Mouse (Mus musculus) CH12.LX (cell line): Measurements from ENCODE around the gene Tbp. TPM values are rescaled to one million over a fixed set of nuclear protein-coding genes. Genes with fewer than 3 reads are reported as not detected.

ENCODE experiments used
- DNase-seq: peaks from one replicate; pipeline ENCODE4 v3.0.0-alpha.2; 2013; ENCODE audit errors: extremely low read depth
- H3K27ac ChIP-seq: 2 replicates; pipeline ENCODE4 v1.5.1; 2012; ENCODE audit warnings: low read depth, mild to moderate bottlenecking, control low read depth, moderate library complexity; ENCODE audit not compliant: insufficient read depth
- H3K27me3 ChIP-seq: replicated peaks from 2 replicates; pipeline ENCODE3; 2012; ENCODE audit warnings: inconsistent platforms
- H3K36me3 ChIP-seq, 2 experiments: replicated peaks in 1 of 2; 2 replicates each; pipeline versions ENCODE3 to v1.6.1; 2012; ENCODE audit warnings: inconsistent platforms in 1 of 2, low read length in 1 of 2, mild to moderate bottlenecking in 1 of 2, mixed read lengths in 1 of 2, moderate library complexity in 1 of 2; ENCODE audit not compliant: control insufficient read depth in 1 of 2, insufficient read depth in 1 of 2
- H3K4me1 ChIP-seq, 2 experiments: 2 replicates each; pipeline ENCODE4 v1.6.1; 2012; ENCODE audit warnings: inconsistent platforms in 1 of 2, moderate library complexity in 1 of 2; ENCODE audit not compliant: insufficient read depth in 2 of 2, control insufficient read depth in 1 of 2
- H3K4me2 ChIP-seq: 2 replicates; pipeline ENCODE4 v1.6.1; 2012; ENCODE audit warnings: low read depth, mild to moderate bottlenecking, control low read depth; ENCODE audit not compliant: poor library complexity, insufficient read depth, severe bottlenecking
- H3K4me3 ChIP-seq, 3 experiments: fragments of 150-350 bp in 1 of 3; sonication (generic) in 1 of 3; replicated peaks in 1 of 3; 2 replicates each; pipeline versions ENCODE3 to v1.5.1; 2011 to 2012; ENCODE audit warnings: low read depth in 2 of 3, low read length in 2 of 3, mild to moderate bottlenecking in 2 of 3, moderate library complexity in 2 of 3, control low read depth in 1 of 3, improper control_type of control experiment in 1 of 3, inconsistent platforms in 1 of 3, mixed read lengths in 1 of 3; ENCODE audit not compliant: poor library complexity in 1 of 3
- H3K79me2 ChIP-seq: replicated peaks from 2 replicates; pipeline ENCODE4 v1.6.1; 2012; ENCODE audit warnings: mild to moderate bottlenecking, moderate library complexity; ENCODE audit not compliant: control insufficient read depth, poor library complexity, insufficient read depth, severe bottlenecking; ENCODE audit errors: extremely low read depth
- H3K9ac ChIP-seq: 2 replicates; pipeline ENCODE4 v1.6.1; 2012; ENCODE audit warnings: low read depth, mild to moderate bottlenecking, control low read depth, moderate library complexity; ENCODE audit not compliant: insufficient read depth
- H3K9me3 ChIP-seq: replicated peaks from 2 replicates; pipeline ENCODE3; 2012; ENCODE audit warnings: low read length, inconsistent platforms, mixed read lengths
- BHLHE40 ChIP-seq: IDR thresholded peaks from 2 replicates; pipeline ENCODE4 v1.6.1; 2011; ENCODE audit warnings: mild to moderate bottlenecking, low read depth, low read length, improper control_type of control experiment
- E2F4 ChIP-seq: IDR thresholded peaks from 2 replicates; pipeline ENCODE4 v1.6.1; 2011; ENCODE audit warnings: low read depth, low read length, improper control_type of control experiment; ENCODE audit not compliant: insufficient replicate concordance
- ELF1 ChIP-seq: IDR thresholded peaks from 2 replicates; pipeline ENCODE4 v1.6.1; 2014; ENCODE audit warnings: low read depth, mild to moderate bottlenecking, inconsistent platforms, low read length, improper control_type of control experiment
- EP300 ChIP-seq: IDR thresholded peaks from 2 replicates; pipeline ENCODE4 v1.6.1; 2011; ENCODE audit warnings: low read length, improper control_type of control experiment
- GABPA ChIP-seq: IDR thresholded peaks from 2 replicates; pipeline ENCODE4 v1.6.1; 2012; ENCODE audit warnings: low read depth, low read length, improper control_type of control experiment, inconsistent platforms; ENCODE audit not compliant: insufficient replicate concordance
- HCFC1 ChIP-seq: IDR thresholded peaks from 2 replicates; pipeline ENCODE4 v1.6.1; 2012; ENCODE audit warnings: low read depth, mild to moderate bottlenecking, inconsistent platforms, low read length, improper control_type of control experiment
- IRF4 ChIP-seq: IDR thresholded peaks from 2 replicates; pipeline ENCODE4 v1.6.1; 2014; ENCODE audit warnings: low read depth, mild to moderate bottlenecking, inconsistent platforms, low read length, improper control_type of control experiment
- JUN ChIP-seq: IDR thresholded peaks from 2 replicates; pipeline ENCODE4 v1.6.1; 2011; ENCODE audit warnings: low read depth, mild to moderate bottlenecking, low read length, improper control_type of control experiment, moderate library complexity; ENCODE audit not compliant: insufficient read depth
- MAZ ChIP-seq: IDR thresholded peaks from 2 replicates; pipeline ENCODE4 v1.6.1; 2012; ENCODE audit warnings: low read depth, mild to moderate bottlenecking, inconsistent platforms, low read length, improper control_type of control experiment, moderate library complexity
- MYC ChIP-seq: IDR thresholded peaks from 2 replicates; pipeline ENCODE4 v1.6.1; 2011; ENCODE audit warnings: low read depth, mild to moderate bottlenecking, improper control_type of control experiment, low read length
- NRF1 ChIP-seq: IDR thresholded peaks from 2 replicates; pipeline ENCODE4 v1.6.1; 2014; ENCODE audit warnings: low read depth, mild to moderate bottlenecking, inconsistent platforms, low read length, improper control_type of control experiment, moderate library complexity
- RCOR1 ChIP-seq: conservative IDR thresholded peaks from 2 replicates; pipeline ENCODE4 v1.6.1; 2012; ENCODE audit warnings: low read depth, mild to moderate bottlenecking, inconsistent platforms, low read length, improper control_type of control experiment
- SIN3A ChIP-seq: IDR thresholded peaks from 2 replicates; pipeline ENCODE4 v1.6.1; 2012; ENCODE audit warnings: low read length, improper control_type of control experiment, inconsistent platforms
- USF2 ChIP-seq: conservative IDR thresholded peaks from 2 replicates; pipeline ENCODE4 v1.6.1; 2011; ENCODE audit warnings: low read depth, low read length, improper control_type of control experiment
- ZMIZ1 ChIP-seq: IDR thresholded peaks from 2 replicates; pipeline ENCODE4 v1.6.1; 2012; ENCODE audit warnings: low read depth, mild to moderate bottlenecking, inconsistent platforms, low read length, improper control_type of control experiment
- dilution Hi-C: fragments of 300-500 bp; cut with MboI; formaldehyde crosslinking; loops from 2 replicates; pipeline ENCODE4 v1.14.3; 2020; ENCODE audit warnings: low sequenced_read_pairs; ENCODE audit not compliant: extremely low pct_unique_long_range_greater_than_20kb, extremely low pct_ligation_motif_present
- in situ Hi-C: fragments of 300-500 bp; cut with MboI; formaldehyde crosslinking; loops from 3 replicates; pipeline ENCODE4 v1.14.3; 2019; ENCODE audit warnings: low sequenced_read_pairs, low pct_ligation_motif_present, low pct_unique_long_range_greater_than_20kb, mixed read lengths
- polyA plus RNA-seq: library from polyadenylated mRNA; unstranded; fragments of >175 nt; gene quantifications from 2 replicates; pipeline ENCODE4 v1.2.1, GENCODE M21; 2012; ENCODE audit warnings: low read depth; ENCODE audit not compliant: insufficient read length
- total RNA-seq, 2 experiments: library from RNA; depleted of rRNA; stranded (reverse); fragments of 300-350 nt in 1 of 2; fragments of >200 nt in 1 of 2; gene quantifications; 2 replicates each; pipeline ENCODE4 v1.2.3; 2012 to 2014

The Tbp gene
- total and polyA plus RNA-seq, 3 experiments, result 26.5 to 71.4 (median 52.8) TPM

DNA sequence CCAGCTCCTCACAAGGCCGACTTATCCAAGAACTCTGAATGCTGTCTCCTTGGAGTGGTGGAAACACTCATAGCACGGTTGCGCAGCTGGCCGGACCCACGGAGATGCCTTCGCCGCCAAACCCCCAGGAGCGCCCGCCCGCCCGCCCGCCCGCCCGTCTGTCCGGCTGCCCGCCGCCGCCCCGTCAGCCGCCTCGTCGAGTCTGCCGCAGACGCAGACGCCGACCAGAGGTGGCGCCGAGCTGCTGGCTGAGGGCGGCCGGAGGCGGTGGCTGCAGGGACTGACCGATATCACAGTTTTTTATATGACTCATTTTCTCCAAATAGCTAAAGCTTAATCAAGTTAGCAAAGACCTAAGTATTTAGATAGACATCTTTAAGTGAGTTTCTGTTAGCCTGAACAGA, 77.6 kb downstream of the Tbp start:
- Histone ChIP-seq H3K36me3 (no peaks in the 10 kb centered on the region), H3K4me2 (no peak overlapping the region), H3K4me1 (no peaks in the 10 kb centered on the region), H3K79me2 (no peaks in the 10 kb centered on the region), H3K9ac (no peak overlapping the region), H3K27ac (no peak overlapping the region), H3K9me3 (no peaks in the 10 kb centered on the region), H3K4me3 (no peak overlapping the region), H3K27me3 (no peaks in the 10 kb centered on the region)
- no peak for DNase-seq
- TF ChIP-seq EP300 (no peak), JUN (no peak), IRF4 (no peak), MYC (no peak), GABPA (no peak), SIN3A (no peak), NRF1 (no peak), ELF1 (no peak), RCOR1 (no peak), BHLHE40 (no peak), MAZ (no peak), ZMIZ1 (no peak), USF2 (no peak), HCFC1 (no peak), E2F4 (no peak)
- dilution Hi-C loops (no loop called here), in situ Hi-C loops (no loop called here)

Other genes with a start within 250 kb of the Tbp start
- 0.25 TPM in 1 of 2 replicates, not detected in the other for gene Dll1, start 123.0 kb upstream of the Tbp start, total RNA-seq (2012; rRNA removed)
- gene Dll1, start 123.0 kb upstream of the Tbp start, total RNA-seq (2014; rRNA removed), result 0.52 and 0.68 TPM in 2 replicates
- 0.14 and 0.29 TPM in 2 replicates for gene Dll1, start 123.0 kb upstream of the Tbp start, polyA plus RNA-seq
- gene Fam120b, start 103.7 kb upstream of the Tbp start, total RNA-seq (2012; rRNA removed), result 17.8 and 19.5 TPM in 2 replicates
- gene Fam120b, start 103.7 kb upstream of the Tbp start, total RNA-seq (2014; rRNA removed), result 17.2 and 18.7 TPM in 2 replicates
- gene Fam120b, start 103.7 kb upstream of the Tbp start, polyA plus RNA-seq, result 14.9 and 18.1 TPM in 2 replicates
- gene Psmb1, start 137 bp upstream of the Tbp start, total RNA-seq (2012; rRNA removed), result 212 and 219 TPM in 2 replicates
- 416 and 466 TPM in 2 replicates for gene Psmb1, start 137 bp upstream of the Tbp start, total RNA-seq (2014; rRNA removed)
- 186 and 187 TPM in 2 replicates for gene Psmb1, start 137 bp upstream of the Tbp start, polyA plus RNA-seq
- 78.2 and 87.5 TPM in 2 replicates for gene Pdcd2, start 27.4 kb downstream of the Tbp start, total RNA-seq (2012; rRNA removed)
- gene Pdcd2, start 27.4 kb downstream of the Tbp start, total RNA-seq (2014; rRNA removed), result 106 and 115 TPM in 2 replicates
- gene Pdcd2, start 27.4 kb downstream of the Tbp start, polyA plus RNA-seq, result 82.7 and 98.6 TPM in 2 replicates
- gene Prdm9, start 64.5 kb downstream of the Tbp start, total RNA-seq (2012; rRNA removed), result 3.5 and 4.4 TPM in 2 replicates
- gene Prdm9, start 64.5 kb downstream of the Tbp start, total RNA-seq (2014; rRNA removed), result 5.0 and 5.3 TPM in 2 replicates
- 6.6 and 7.6 TPM in 2 replicates for gene Prdm9, start 64.5 kb downstream of the Tbp start, polyA plus RNA-seq
- 32.0 and 32.1 TPM in 2 replicates for gene Chd1, start 205.1 kb downstream of the Tbp start, total RNA-seq (2012; rRNA removed)
- 29.6 and 32.4 TPM in 2 replicates for gene Chd1, start 205.1 kb downstream of the Tbp start, total RNA-seq (2014; rRNA removed)
- gene Chd1, start 205.1 kb downstream of the Tbp start, polyA plus RNA-seq, result 45.0 and 61.3 TPM in 2 replicates